Mouse (Mus musculus) natural killer cell, adult 2 months (primary cell): Measurements from ENCODE around the gene Gm2431.

ENCODE experiments used
- DNase-seq, 2 experiments: peaks; one replicate each; pipeline ENCODE4 v3.0.0; 2022; ENCODE audit warnings: low spot score in 2 of 2

The Gm2431 gene

GRCm38 (mm10) chr7:142211559-142211958, 46.6 kb downstream of the Gm2431 start, which contains the start of gene Gm7579:
Gm7579 (plus strand) TSS chr7:142211859.
- no peak for DNase-seq
